Mouse (Mus musculus) liver, embryonic 14 days (tissue): ENCODE results near the gene 6330403K07Rik. TPM values are rescaled to one million over a fixed set of nuclear protein-coding genes. Genes with fewer than 3 reads are reported as not detected.

Experiments used
- polyA plus RNA-seq: library from polyadenylated mRNA; depleted of rRNA; stranded (reverse); fragments of >200 nt; gene quantifications from 2 replicates; pipeline ENCODE4 v1.2.3, GENCODE M21; 2012; rRNA removed

6330403K07Rik gene
- 1.3 and 2.1 TPM in 2 replicates for polyA plus RNA-seq

DNA sequence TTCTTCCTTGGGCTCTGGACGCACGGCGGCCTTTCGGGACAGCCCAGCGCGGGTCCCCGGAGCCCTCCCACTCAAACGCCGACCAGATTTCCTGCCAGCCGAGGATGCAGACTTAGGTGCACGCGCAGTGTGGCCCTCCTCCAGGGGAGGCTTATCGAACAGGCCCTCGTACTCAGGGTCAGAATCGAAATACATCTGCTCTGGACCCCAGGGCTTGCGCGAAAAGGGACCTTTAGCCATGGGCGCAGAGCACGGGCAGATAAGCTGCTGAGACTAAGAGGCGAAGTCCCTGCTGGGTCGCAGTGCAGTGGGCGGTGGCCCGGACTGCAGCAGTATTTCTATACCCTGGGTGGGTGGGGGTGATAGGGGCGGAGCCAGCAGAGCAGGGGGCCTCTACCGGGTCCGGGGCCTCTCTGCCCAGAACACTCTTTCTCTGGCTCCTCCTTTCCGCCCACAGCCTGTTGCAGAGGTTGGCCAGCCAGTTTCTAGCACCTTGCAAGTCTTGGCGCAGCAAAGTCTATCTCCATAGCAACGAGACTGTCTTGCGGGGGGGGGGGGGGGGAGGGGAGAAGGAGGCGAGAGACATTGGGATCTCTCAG, at the start of gene 6330403K07Rik:
Gene 6330403K07Rik, minus strand, starts transcription at position 351 of the 599 bp plus-strand sequence.

DNA sequence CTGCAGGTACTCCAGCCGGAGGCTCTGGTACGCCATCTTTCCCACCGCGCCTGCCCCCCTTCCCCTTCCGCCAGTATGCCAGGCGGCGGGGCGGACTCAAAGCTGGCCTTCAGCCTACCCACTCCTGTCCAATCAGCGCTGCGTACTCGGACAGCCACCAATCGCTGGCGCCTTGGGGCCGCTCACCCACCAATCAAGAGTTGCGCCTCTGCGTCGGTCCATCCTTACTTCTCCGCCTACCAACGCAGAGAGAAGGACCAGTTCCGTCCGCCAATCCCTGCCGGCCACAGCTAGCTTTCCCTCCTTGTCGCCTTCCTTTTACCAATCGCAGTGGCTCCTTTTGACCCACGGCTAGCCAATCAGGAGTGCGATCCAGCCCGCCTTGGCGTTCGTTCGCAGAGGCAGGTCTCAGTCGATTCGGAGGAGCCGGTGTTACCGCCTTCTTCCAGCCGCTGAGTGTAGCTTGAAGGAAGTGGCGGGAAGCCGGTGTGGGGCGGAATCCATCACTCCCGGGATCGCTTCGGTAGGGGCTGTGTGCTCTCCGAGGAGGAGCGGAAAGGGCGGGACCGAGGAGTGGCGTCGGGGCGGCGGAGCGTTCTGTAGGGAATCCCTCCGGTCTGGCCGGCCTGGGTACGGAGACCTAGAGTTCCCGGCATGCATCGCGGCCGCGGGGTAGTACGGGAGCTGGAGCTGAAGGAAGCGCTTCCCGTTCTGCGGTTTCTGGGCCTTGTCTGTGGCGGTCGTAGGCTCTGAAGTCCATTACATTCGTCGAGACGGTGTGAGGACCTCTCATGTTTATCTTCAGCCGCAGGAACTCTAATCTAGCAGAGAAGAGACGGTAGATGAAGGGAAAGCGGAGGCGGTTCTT, 13.9 kb downstream of the 6330403K07Rik start, which contains the start of the genes Mis12 and Derl2:
Gene Mis12, plus strand, starts transcription at position 411 of the 868 bp plus-strand sequence.
Gene Derl2, minus strand, starts transcription at position 641 of the 868 bp plus-strand sequence.

DNA sequence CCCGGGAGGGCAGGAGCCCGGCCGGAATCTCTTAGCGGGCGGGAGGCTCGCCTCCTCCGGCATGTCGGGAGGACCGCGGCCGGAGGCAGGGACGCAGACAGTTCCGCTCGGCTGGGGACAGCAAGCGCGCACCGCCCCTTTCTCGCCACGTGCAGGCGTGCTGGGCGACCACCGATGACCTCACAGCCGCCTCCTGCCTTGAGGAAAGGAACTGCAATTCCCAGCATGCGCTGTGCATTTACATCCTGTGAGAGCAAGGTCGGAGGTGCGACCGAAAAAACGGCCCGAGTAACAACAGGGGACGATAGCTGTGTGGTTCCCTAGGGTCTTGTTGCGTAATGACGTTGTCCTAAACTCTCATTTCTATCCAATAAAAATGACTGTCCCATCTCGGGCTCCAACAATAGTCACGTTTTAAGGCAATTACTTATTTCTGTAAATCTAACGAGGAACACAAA, 29.0 kb downstream of the 6330403K07Rik start, which contains the start of gene Dhx33:
Gene Dhx33, minus strand, starts transcription at position 122 of the 458 bp plus-strand sequence.

GRCm38 (mm10) chr11:70982557-70983228, 50.6 kb downstream of the 6330403K07Rik start, which contains the start of gene C1qbp:
TSS of gene C1qbp (minus strand) at chr11:70983026.

Other genes with a start within 250 kb of the 6330403K07Rik start
- 0.17 and 0.24 TPM in 2 replicates for gene Scimp, start 220.9 kb downstream of the 6330403K07Rik start, polyA plus RNA-seq
- gene Rabep1, start 188.7 kb downstream of the 6330403K07Rik start, polyA plus RNA-seq, result 4.3 and 4.5 TPM in 2 replicates
- gene Nup88, start 63.5 kb downstream of the 6330403K07Rik start, polyA plus RNA-seq, result 46.4 and 46.7 TPM in 2 replicates
- gene Rpain, start 63.3 kb downstream of the 6330403K07Rik start, polyA plus RNA-seq, result 57.4 and 61.6 TPM in 2 replicates
- 126 and 145 TPM in 2 replicates for gene C1qbp, start 50.5 kb downstream of the 6330403K07Rik start, polyA plus RNA-seq
- 5.3 and 6.8 TPM in 2 replicates for gene Dhx33, start 29.1 kb downstream of the 6330403K07Rik start, polyA plus RNA-seq
- 15.8 and 16.2 TPM in 2 replicates for gene Mis12, start 13.9 kb downstream of the 6330403K07Rik start, polyA plus RNA-seq
- gene Derl2, start 13.7 kb downstream of the 6330403K07Rik start, polyA plus RNA-seq, result 9.7 and 11.4 TPM in 2 replicates
- 0.08 and 0.14 TPM in 2 replicates for gene Nlrp1a, start 111.2 kb upstream of the 6330403K07Rik start, polyA plus RNA-seq
- 0.09 and 0.15 TPM in 2 replicates for gene Nlrp1b, start 197.2 kb upstream of the 6330403K07Rik start, polyA plus RNA-seq